Mouse (Mus musculus) layer of hippocampus, adult 9-11 months (tissue): ENCODE results near the gene Rab7.
"Not testable (repeated sequence)": the region's sequence is repeated elsewhere in the genome, so short reads cannot be mapped to it uniquely, and the experiment has no call there.

Experiments
- DNase-seq: peaks from one replicate; pipeline ENCODE4 v3.0.0; 2022

Rab7 gene

GRCm38 (mm10) chr6:88053228-88054080 is 8.4 kb upstream of the Rab7 start:
- no peak for DNase-seq

DNA sequence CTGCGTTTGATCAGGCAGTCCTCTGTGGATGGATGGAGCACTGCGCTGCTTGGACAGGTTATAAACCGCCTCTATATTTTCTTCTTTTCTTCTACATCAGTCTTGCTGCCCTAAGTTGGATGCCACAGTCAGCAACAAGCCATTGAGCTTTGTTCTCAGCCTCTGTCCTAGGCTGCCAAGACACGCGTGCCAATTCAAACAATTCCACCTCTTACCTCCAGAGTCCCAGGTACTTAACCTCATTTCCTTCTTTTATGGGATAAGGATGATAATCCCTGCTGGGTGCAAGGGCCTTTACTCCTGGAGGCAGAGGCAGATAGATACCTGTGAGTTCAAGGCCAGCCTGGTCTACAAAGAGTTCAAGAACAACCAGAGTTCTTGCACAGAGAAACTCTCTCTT is 6.1 kb upstream of the Rab7 start:
- DNase-seq, result no peak

GRCm38 (mm10) chr6:88049008-88049407 is 3.9 kb upstream of the Rab7 start:
- DNase-seq, result no peak

DNA sequence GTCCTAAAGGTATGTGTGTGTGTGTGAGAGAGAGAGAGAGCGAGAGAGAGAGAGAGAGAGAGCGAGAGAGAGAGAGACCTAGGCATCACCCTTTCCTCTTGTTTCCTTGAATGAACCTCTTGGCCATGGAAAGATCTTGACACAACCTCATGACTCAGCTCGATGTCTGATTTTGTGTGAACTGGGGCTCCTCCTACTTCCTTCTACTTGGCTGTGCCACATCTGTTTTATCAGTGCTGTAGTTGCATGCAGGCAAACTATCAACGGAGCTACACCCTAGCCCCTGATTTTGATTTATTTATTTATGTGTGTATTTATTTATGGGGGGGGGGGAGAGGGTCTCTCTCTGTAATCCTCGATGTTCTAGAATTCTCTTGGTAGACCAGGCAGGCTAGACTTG is 2.8 kb upstream of the Rab7 start:
- no peak for DNase-seq

DNA sequence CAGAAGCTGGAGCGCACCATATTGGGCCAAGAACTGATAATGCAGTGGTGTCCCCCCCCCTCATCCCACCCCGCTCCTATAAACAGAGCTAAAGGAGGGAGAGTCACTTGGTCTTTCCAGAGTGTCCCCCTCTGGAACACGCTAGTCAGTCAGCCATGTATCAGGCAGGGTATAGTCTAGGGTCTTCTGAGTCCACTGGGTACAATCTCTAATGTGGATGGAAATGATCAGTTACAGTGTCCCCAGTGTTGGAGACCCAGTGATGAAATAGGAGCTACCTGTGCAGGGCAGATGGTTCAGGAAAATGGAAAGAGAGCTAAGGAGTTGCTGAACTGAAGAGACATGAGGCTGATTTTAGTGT is 316 bp upstream of the Rab7 start:
- DNase-seq, result no peak

GRCm38 (mm10) chr6:88044234-88044576 is 865 bp downstream of the Rab7 start:
- DNase-seq, result no peak

GRCm38 (mm10) chr6:88042336-88042735 is 2.7 kb downstream of the Rab7 start:
- DNase-seq, result no peak

DNA sequence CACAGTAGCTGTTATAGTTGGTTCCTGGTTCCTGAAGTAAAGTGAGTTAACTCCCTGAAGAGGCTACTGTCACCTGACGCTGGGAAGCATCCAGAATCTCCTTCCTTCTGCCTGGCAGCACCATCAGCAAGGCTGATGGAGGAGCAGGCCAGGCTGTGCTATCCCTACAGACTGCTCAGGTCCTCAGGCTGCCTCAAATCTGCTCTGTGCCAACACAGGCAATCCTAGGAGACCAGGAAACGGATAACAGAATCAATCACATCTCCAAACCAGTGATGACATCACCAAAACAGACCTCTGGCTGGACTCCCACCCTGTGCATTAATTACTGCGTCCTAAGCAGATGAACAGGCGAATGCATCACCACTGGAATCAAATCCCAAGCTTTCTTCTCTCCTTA is 3.8 kb downstream of the Rab7 start:
- DNase-seq, result peak; percentile 17

DNA sequence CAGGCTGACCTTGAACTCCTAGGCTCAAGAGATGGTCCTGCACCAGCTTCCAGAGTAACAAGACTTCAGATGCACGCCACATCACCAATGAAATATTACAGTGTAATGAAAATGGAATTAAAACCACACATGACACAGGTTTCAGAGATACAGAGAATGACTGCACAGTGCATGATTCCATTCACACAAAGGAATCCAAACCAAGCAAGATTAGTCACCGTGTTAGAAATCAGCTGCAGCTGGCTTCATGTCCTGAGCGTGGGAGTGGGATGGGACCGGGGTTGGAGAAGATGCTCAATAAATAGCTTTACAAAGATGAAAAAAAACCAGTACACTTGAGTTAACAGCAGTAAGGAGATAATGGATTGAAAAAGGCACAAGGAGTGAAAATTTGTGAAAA is 5.6 kb downstream of the Rab7 start:
- DNase-seq, result no peak

DNA sequence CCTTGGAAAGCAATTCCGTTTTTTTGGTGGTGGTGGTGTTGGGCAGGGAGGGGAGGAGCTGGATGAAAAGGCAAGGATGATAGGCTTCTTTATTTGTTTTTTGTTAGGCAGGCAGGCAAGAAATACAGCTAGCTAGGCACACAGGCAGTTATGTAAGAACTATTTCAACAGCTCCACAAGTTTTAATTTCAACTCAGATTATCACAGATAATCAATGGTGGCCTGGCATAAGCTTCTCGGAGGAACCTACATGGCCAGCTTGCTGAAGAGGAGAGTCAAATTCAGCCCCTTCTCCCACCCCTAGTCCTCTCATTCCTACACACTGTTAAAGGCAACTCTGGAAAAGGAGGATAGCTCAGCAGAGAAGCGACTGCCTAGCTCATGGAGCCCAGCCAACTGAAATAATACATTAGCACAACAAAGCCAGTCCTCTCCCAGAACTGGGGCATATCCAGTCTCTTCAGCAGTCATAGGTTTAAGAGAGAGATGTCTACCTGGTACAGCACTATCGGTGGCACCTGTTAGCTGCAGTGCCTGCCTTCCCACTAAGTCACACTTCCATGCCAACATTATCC is 7.5 kb downstream of the Rab7 start:
- DNase-seq, result no peak

DNA sequence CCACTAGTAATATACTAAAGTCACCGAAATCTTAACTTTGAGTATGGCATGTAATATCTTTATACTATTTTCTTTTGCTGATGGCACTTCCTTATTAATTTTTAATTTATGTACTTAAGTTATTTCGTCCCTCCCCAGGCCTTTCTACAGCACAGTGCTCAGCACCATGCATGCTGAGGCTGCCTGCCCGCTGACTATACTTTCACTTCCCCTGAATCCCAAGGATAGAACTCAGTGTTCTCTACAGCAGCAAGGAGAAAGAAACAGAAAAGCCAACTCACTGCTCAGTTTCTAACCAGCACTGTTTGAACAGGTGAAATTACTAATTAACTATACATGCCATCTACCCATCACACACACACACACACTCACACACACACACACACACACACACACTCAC is 11.6 kb downstream of the Rab7 start:
- no peak for DNase-seq

GRCm38 (mm10) chr6:88030432-88030831 is 14.6 kb downstream of the Rab7 start:
- DNase-seq, result no peak

GRCm38 (mm10) chr6:88027390-88027789 is 17.7 kb downstream of the Rab7 start:
- peak; percentile 60 for DNase-seq

- DNase-seq, result no peak
Observed at GRCm38 (mm10) chr6:88023316-88023890, 21.7 kb downstream of the Rab7 start.

DNA sequence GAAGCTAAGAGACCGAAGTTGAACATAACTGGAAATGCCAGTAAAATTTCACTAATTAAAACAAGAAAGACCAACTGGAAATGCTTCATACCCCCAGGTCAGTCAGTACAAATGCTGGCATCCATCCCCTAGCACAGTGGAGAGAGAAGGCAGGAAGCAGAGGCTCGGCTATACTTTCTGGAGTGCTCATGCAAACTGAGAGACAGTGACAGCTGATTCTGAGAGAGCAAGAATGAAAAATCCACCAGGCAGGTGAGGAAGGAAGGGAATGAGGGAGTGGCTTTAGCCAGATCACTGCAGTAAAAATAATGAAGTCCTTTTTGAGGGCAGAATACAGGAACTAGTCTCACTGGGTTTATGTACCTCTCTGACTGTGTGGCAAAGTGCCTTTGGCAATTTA is 25.9 kb downstream of the Rab7 start:
- DNase-seq, result no peak

DNA sequence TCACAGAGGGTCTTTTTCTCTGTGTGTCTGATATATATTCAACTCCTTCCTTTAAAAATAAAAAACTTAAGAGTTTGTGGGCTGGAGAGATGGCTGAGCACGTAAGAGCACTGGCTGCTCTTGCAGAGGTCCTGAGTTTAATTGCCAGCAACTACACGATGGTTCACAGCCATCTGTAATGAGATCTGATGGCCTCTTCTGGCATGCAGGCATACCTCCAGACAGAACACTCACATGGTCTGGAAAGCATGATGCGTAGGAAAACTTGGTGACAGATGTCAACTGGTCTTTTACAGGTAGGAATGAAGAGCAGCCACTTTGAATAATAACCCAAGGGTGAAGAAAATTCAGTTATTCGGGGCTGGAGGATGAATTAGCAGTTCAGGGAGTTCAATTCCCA is 27.2 kb downstream of the Rab7 start:
- DNase-seq, result no peak

- DNase-seq, result no peak
Observed at GRCm38 (mm10) chr6:88015797-88016196, 29.3 kb downstream of the Rab7 start.

DNA sequence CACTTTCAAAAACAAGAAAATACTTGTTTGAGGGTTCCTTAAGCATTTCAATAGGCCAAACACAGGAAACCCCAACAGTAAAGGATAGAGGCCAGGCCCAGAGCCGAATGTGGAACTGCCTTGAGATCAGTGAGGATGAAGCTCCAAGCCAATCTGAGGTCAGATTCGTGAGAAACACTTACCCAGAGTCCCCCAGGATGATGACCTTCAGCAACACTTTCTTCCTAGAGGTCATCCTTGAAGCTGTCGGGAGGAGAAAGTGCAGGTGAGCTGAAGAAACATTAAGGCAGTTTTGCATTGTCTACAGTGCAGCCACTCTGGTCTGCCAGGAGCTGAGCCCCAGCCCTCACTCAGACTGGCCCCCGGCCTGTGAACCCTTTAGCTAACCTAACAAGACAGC is 31.6 kb downstream of the Rab7 start:
- no peak for DNase-seq

DNA sequence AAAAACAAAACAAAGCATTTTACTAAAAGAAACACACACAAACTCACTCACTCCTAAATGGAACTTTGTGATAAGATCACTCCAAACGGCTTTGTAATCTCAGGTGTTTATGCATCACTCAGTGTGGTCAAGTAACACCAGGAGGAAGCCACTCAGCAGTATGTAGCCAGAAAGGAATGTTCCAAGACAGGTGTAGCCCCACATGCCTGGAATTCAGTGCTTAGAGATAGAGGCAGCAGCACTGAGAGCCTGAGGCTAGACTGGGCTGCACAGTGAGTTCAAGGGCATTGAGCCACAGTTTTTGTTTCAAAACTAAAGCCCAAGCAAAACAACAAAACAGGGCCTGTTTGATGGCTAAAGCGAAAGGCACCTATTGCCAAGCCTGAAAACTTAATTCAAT is 32.5 kb downstream of the Rab7 start:
- no peak for DNase-seq

- DNase-seq, result not testable (repeated sequence)
Observed at GRCm38 (mm10) chr6:88011106-88011505, 34.0 kb downstream of the Rab7 start.

DNA sequence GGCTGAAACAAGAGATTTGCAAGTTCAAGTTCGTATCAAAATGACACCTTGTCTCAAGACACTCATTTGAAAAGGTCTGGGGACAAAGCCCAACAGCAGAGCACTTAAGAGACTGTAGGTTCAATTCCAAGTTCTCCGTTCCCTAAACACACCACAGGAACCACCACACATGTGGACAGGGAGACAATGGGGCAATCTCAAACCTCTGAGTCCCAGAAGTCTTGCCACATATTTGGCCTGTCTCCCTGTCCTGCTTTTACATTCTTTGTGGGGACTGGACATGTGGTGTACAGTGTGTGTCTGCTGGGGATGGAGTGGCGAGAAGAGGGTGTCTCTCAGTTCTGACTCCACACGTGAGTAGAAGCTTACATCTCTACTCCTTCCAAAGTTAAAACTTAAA is 35.9 kb downstream of the Rab7 start:
- no peak for DNase-seq

GRCm38 (mm10) chr6:88004773-88005172 is 40.3 kb downstream of the Rab7 start:
- DNase-seq, result not testable (repeated sequence)

DNA sequence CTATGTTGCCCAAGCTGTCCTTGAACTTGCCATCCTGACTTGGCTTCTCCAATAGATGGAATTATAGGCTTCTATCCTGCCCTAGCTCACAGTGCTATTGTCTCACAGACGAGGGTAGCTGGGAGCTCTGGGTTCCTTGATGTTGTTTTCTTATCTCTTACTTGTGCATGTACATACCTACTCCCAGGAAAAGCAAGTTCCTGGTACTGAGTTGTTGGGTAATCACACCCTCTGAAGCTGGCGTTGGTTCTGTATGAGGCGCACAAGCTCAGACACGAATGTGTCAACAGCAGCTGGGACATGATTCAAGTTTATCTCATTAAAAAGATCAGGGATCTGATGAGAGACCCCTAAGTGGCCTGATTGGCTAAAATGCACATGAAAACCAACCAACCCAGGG is 41.6 kb downstream of the Rab7 start:
- no peak for DNase-seq

- DNase-seq, result no peak
Observed at GRCm38 (mm10) chr6:87998358-87998757, 46.7 kb downstream of the Rab7 start.
